Mouse (Mus musculus) MN1 (cell line): ENCODE data around the gene Tnfsfm13.
"Not testable (repeated sequence)": the region's sequence is repeated elsewhere in the genome, so short reads cannot be mapped to it uniquely, and the experiment has no call there.

Experiments used
- DNase-seq: peaks from one replicate; pipeline ENCODE4 v3.0.0-alpha.2; 2016; ENCODE audit warnings: low spot score

Tnfsfm13 gene

DNA sequence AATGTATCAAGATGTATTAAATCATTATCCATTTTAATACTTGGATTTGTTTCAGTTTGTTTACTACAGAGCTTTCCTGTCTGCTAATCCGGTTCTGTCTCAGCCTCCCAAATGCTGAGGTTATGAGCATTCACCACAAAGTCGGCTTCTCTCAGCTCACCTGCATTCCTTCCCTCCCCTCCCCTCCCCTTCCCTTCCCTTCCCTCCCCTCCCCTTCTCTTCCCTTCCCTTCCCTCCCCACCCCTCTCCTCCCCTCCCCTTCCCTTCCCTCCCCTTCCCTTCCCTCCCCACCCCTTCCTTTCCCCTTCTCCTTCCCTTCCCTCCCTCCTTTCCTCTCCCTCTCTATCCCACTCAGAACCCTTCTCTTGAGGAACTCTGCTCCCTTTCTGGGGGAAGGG, 8.7 kb upstream of the Tnfsfm13 start:
- DNase-seq, result no peak

DNA sequence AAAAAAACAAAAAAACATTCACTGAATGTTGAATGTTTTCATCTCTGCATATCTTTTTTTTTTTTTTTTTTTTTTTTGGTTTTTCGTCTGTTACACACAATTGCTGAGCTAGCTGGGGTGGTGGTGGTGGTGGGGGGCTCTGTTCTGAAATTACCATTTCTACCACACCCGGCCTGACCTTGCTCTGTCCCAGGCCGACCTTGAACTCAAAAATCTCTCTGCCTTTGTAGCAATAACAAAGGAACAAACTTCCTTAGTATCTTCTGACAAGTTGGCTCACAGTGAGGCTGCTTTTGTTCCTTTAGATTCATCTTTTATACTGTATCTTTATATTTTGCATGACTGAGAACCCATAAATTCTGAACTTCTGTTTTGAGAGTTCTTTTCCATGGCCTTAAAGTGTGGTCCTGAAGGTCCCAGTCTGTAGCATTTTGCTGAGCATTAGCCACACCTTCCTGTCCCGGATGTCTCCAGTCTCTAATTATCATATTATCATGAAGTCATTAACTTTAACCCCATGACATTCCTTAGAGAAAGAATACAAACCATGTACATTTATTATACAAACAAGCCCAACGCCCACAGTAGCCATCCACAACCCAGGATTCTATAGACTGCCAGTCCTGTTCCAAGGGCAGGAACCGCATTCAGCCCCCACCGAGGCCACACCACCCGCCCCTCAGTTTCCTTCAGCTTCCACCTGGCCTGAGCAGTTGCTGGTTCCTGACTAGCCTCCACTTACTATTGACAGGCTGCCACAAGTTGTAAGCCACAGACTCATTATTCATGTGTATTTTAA, 8.1 kb upstream of the Tnfsfm13 start:
- DNase-seq, result no peak

DNA sequence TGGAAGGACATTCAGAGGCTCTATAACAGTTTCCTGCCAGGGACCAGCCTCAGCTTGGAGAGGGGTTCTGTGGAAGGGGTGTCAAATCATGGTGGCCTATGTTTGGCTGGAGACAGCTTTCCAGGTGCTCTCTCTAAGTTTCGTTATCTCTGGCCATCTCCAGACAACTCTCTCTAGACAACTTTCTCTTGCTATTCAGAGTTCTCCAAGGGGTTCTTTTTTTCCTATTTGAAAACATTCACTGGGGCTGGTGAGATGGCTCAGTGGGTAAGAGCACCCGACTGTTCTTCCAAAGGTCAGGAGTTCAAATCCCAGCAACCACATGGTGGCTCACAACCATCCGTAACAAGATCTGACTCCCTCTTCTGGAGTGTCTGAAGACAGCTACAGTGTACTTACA, 7.5 kb upstream of the Tnfsfm13 start:
- not testable (repeated sequence) for DNase-seq

DNA sequence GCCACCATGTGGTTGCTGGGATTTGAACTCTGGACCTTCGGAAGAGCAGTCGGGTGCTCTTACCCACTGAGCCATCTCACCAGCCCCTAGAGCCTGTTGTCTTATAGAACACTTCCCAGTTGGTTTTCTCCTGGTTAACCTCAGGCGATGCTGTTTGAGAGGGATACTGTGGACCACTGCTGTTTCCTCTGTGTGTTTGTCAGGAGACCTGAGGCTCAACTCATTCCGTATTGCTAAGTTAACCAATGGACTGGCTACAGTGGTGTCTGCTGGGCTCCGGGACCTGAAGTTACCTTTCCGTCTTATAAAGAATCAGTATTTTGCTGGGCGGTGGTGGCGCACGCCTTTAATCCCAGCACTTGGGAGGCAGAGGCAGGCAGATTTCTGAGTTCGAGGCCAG, 7.0 kb upstream of the Tnfsfm13 start:
- DNase-seq, result not testable (repeated sequence)

DNA sequence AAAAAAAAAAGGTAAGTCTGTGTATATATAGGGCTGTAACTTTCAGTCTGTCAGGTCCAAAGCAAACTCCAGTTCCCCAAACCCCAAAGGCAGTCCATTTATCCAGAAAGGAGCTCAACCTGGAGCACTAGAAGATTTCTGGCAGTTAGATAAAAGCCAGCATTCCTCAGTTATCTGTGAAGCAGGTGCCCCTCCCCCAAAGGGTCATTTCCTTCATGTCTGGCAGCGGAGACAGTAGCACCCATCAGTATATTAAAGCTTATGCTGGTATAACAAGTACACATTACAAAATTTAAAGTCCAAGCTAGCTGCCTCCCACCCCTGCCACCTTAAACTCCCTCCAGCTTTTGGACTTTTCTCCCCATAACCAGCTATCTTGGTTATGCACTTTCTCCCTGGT, 3.7 kb upstream of the Tnfsfm13 start:
- DNase-seq, result no peak

DNA sequence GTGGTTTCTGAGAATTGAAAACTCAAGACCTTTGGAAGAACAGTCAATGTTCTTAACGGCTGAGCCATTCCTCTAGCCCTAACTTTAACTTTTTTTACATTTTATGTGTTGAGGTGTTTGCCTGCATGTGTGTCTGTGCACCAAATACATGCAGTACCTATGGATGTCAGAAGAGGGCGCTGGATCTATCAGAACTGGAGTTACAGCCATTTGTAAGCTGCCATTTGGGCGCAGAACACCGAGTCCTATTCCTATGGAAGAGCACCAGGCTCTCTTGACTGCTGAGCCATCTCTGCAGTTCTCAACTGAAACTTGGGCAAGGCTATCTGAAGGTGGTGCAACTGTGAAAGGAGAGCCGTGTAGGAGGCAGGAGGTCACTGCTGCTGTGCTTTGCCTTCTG, 2.7 kb upstream of the Tnfsfm13 start:
- no peak for DNase-seq

DNA sequence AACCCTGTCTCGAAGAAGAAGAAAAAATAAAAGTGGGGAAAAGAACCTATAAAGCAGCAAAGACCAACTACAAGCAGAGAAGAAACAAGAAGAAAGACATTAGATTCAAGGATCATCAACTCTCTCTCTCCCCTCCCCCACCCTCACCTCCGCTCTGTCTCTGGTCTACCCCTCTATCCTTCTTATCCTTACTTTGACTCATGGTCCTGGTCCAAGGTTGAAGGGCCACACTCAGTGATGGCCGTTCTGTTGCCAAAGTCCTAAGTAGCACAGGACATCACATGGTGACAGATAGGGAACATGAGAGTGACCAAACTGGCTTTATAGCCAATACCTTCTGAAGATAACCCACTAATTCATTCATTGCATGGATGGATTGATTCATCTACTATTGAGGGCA, 1.5 kb upstream of the Tnfsfm13 start:
- DNase-seq, result no peak

DNA sequence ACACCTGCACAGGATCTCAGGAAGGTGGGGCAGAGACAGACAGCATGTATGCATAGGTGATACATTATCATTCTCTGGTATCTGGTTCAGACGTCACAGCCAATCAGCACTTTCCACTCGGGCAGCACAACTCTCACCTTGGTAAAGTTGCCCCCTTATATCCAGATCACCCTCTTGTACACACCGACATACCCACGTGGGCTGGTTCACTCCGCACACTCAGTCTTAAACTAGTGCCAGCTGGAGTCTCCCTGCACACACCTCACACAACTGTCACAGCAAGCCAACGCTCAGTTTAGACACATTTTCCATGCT, 895 bp downstream of the Tnfsfm13 start:
- DNase-seq, result no peak

DNA sequence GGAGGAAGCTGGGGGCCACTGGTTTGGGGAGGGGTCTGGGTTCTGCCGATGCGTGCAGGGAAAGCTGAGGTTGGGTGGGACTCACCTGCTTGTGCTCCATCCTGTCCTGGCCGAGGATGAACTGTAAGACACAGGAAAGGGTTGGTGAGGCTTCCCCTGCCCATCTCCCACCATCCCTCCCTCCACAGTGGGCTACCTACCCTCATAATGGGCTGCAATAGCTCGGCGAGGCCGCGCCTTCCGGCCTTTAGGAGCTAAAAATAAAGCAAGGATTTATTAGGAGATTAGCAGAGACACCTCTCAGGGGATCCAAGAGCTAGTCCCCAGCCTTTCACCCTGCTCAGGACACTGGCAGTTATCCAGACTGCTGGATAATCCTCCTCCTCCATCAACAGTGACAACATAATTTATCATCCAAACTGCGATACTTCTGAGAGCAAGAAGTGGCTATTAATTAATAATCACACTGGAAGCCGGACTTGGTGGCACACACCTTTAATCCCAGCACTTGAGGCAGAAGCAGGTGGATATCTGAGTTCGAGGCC, 2.4 kb downstream of the Tnfsfm13 start:
- no peak for DNase-seq

DNA sequence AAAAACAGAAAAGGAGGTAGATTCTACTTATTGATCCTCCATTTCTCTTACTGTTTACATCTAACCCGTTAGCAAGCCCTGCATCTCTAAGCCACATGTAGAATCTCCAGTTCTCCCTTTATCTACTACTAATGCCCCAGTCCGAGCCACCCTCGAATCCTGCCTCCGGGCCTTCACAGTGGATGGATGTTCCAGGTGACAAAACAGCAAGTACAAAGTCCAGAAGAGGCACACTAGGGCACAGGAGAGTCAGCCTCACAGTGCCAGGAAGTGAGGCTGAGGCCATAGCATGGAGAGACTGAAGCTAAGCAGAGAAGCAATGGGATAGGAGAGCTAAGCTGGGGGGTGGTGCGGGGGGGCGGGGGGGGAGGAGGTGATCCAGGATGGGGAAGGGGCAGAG, 3.0 kb downstream of the Tnfsfm13 start:
- DNase-seq, result no peak

DNA sequence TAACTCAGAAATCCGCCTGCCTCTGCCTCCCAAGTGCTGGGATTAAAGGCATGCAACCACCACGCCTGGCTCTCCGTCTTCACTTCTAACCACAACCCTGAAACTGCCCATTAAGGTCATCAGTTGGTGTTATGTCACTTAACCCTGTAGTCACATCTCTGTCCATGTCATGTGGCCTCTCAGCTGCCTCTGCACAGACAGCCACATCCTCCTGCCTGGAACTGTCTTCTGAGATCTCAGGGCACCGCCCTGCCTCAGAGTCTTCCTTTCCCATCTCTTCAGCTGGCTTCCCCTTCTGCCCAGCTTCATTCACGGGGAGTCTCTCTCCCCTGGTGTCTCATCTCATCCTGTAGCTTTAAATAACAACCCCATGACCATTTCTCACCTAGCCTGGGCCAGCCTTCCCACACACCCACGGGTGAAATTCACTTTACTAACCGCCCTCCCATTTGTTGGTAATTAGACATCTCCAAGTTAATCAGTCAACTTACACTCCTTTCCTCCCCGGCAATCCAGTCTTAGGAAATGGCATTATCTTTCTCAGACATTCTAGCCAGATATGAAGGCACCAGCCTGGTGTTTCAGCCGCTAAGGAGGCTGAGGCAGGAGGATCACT, 3.6 kb downstream of the Tnfsfm13 start:
- no peak for DNase-seq

DNA sequence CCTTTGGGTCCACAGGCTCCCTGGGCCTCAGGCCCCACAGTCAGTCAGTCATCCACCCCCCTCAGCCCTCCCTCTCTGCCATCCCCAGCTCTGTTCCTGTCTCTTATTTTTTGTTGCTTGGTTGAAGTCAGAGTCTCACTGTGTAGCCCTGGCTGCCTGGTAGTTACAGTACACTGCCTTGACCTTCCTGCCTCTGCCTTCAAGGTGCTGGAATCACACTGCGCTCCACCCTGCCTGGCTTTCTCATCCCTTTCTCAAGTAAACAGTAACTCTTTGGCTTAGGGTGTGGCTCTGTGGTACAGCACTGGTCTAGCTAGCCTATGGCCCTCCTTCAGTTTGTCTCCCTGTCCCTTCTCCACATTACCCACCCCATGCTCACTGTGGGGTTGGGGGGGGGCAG, 6.0 kb downstream of the Tnfsfm13 start:
- no peak for DNase-seq

DNA sequence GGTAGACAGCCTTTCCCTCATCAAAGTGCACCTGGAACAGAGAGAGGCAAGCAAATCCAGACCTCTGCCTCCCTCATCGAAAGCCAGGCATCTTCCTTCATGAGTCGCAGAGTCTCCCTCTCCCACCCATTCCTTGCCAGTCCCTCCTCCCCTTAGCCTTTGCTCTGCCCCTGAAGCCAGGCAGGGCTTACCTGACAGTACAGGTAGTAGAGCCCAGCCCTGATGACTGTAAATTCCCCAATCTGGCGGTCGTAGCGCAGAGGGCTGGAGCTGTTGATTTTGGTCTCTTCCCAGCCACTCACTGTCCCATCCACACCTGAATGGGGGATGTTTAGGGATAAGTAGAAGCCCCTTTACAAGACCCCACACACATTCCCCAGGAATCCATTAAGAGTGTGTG, 8.8 kb downstream of the Tnfsfm13 start:
- DNase-seq, result no peak

DNA sequence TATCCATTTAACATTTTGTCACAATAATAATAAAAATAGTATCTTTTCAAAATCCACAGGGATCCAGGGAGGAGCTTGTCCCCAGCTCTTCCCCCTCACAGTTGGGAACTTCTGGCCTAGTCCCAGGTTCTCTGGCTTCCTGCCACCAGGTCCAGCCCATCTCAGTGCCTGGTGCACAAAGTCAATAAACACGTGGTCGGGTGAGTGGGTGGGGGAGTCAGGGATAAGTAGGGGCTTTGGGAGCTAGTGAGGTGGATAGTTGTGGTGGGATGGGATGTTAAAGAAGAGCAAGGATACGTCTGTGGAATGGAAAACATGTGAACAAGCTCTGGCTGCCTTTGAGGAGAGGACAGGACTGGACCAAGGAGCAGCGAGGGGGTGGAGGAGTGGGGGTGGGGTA, 9.5 kb downstream of the Tnfsfm13 start:
- no peak for DNase-seq

DNA sequence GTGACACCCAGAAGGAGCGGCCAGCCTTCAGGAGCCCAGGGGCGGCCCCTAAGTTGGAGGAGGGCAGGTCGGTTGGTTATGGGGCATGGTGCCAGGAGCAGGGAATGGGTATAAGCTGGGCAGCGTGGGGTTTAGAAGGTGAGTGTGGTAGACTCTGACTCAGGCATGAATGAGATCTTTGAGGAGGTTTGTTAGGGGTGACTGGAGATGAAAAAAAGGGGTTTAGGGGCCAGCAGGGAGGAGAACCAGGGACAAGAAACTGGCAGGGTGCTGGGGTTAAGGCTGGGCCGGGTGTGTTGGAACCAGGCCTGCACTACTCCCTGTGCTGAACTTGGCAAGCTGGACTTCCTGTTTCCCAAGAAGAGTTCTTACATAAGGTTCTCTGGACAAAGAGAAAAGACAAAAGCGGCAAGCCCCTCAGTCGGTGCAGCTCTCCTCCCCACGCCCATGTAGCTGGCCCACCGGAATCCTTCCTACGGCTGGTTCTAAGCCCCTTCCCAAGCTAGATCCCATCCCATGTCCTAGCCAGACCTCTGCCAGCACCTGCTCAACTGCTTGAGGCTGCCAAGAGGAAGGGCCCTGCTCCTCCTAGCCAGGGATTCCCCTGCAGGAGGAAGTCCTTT, 10.3 kb downstream of the Tnfsfm13 start, which contains the start of gene Tnfsf13:
Gene Tnfsf13, minus strand, starts transcription at position 259 of the 623 bp plus-strand sequence.
- no peak for DNase-seq

DNA sequence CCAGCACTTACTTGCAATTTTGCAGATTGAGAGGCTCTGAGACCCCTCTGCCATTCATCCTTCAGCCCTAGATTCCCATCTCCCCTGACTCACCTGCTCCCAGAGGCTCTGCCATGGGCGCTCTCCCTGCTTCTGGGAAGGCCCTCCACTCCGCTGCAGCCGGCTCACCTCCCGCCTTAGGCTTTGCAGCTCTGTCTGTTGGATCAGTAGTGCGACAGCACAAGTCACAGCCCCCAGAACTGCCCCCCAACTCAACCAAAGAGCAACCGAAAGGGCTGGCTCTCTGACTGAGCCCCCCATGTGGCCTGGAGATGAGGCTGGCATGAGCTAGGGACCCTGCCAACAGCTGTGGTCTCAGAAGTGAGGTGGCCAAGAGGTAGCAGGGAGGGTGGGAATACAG, 11.0 kb downstream of the Tnfsfm13 start:
- no peak for DNase-seq

DNA sequence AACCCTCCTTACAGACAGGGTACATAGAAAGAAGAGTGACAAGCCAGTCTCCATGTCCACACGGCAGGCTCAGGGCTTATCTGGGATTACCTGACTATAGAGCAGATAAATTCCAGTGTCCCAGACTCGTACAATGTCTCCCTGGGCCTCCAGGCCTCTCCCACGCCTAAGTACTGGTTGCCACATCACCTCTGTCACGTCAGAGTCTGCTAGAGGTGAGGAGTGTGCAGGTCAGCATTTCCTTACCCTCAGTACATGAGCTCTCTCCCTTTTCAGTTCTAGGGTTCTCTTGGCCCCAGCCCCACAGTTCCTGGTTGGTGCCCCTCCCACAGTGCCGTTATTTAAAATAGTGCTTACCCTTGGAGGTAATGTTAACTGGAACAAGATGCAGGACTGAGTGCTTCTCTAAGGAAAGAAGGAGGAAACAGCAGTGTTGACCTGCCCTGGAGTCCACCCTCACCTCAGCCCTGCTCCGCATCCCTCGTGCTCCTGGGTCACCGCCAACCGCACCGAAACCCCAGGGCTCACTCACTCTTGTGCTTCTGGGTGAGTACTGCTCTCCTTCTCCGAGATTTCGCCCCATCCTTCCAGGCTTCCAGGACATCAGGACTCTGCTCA, 11.7 kb downstream of the Tnfsfm13 start:
- no peak for DNase-seq

DNA sequence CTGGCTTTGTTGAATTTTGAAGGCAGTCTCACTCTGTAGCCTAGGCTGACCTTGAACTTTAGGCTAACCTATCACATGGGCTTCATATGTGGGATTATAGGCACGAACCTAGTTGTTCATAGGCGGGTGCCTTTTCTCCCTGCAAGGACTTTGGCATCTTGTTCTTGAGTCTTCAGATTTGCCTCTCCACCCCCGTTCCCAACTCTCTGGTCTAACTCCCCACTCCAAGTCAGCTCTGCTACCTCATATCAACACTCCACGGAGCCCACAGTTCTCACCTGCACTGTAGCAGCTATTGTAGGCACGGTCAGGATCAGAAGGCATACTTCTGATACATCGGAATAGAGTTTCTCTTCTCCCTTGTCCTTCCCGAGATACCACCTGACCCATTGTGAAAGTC, 12.3 kb downstream of the Tnfsfm13 start:
- no peak for DNase-seq

DNA sequence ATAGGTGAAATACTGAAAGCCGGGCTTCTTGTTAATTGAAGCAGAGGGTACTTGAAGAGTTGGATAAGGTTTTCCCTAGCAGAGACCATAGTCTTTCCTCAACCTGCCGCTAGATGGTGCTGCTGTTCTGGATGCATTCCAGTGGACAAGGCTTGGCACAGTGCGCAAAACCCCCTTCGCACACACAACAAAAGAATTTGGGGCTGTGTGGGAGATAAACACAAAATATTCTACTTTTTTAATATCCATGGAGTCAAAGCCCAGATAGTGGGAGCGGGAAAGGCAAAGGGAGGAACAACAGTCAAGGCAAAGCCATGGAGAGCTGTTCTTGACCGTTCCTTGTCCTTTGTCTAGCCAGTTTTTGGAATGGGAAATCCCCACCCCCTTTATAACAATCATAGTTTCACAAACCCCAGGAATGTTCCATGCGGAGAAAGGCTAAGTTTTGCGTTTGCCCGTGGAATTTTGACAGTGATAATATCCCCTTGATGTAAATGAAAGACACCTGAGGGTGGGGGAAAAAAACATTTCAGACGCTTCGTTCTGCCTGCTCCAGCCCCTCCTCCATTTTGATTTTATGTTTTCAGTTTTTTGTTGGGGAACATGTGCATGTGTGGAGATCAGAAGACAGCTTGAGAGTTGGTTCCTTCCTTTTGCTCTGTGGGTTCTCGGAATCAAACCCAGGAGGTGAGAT, 12.9 kb downstream of the Tnfsfm13 start:
- peak; percentile 89 for DNase-seq

DNA sequence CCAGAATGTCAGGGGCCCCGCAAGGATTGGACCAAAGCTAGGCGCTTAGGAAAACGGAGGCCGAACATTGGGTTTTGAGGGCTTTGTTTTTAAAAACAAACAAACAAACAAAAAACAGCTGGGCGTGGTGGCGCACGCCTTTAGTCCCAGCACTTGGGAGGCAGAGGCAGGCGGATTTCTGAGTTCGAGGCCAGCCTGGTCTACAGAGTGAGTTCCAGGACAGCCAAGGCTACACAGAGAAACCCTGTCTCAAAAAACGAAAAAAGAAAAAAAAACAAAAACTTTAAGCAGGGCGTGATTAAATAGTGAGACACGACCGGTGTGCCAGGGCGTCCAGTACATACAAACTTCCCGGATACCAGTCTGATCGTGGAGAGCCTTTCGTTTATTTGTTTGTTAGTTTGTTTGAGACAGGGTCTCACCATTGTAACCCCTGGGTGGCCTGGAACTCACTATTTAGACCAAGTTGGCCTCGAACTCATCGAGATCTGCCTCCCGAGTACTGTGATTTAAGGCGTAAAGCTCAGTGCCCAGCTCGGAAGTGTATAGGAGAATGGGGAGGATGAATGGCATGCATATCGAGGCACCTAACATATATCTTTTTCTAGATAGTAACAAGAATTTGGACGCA, 13.6 kb downstream of the Tnfsfm13 start:
- DNase-seq, result no peak

DNA sequence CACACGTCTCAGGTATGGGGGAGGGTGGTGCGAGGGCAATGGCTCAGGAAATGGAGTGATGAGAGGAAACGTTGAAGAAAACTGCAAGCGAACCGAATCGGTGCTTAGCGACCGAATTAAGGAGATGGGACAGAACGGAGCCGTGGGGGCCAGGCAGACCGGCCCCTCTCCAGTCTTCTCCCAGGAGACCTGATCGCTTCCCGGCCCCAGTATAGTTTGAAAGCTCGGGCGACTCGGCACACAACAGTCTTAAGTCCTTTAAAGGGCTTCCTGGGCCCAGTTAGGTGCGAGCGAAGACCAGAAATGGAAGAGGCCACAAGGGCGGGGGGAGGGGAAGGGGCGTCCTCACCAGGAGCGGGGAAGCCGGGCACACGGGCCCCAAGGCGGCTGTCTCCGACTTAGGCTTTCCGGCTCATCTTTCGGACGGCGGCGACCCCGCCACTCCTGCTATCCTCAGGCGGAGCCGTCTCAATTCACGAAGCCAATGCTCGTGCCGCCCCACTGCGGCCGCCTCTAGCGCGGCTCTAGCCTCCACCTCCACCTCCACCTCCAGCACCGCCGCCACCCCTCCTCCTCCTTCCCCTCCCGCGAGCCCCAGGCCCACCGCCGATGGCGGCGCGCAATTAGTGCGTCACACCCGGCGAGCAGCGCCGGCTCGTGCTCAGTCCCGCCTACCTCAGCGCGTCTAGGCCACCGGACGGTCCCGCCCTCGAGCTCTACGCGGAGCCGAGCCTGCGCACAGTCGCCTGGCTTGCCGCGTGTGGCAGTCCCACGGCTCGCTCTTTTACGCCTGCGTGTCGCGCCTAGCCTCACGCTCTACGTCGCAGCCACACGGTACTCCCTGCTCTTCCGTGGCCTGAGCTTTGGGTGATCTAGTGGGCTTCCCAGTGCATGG, 14.3 kb downstream of the Tnfsfm13 start, which contains the start of gene Senp3:
Gene Senp3, minus strand, starts transcription at position 771 of the 895 bp plus-strand sequence.
- DNase-seq, result peak; percentile 98
